Comparison of ENCODE assay signal across 8 mouse cellular contexts in genomic region chr5:66069470-66070144, GRCm38 (mm10).
DNase-seq lines count a peak whose midpoint lies in the region; ATAC-seq and TF ChIP-seq lines count a peak whose summit lies in the region.

No protein-coding gene starts in this region.

- TF ChIP-seq EP300 in ES-Bruce4 (IDR thresholded peaks at IDR 0.05; ENCODE audit: insufficient read depth, low read depth, low read length): no peak

- H3K4me1 ChIP-seq in ES-Bruce4 (ENCODE audit: control insufficient read depth, insufficient read depth, low read length): peaks cover 2% of the 10 kb centered on the region
- H3K4me1 ChIP-seq in intestine, embryonic 16.5 days (ENCODE audit: control insufficient read depth, insufficient read depth, low read length): peaks cover 8% of the 10 kb centered on the region
- H3K4me1 ChIP-seq in neural tube, embryonic 12.5 days: peaks cover 5% of the 10 kb centered on the region; the same call in 1 of the 2 replicates

- peak; percentile 91 for ATAC-seq in intestine, embryonic 16.5 days
- 0 out of 2 replicates have a peak, but pooled peaks have one; percentile 41 for ATAC-seq in neural tube, embryonic 12.5 days (ENCODE audit: low FRiP score, low read depth)

- H3K9ac ChIP-seq in ES-Bruce4 (ENCODE audit: low read depth, poor library complexity, severe bottlenecking): peak overlapping the region; percentile 23
- H3K9ac ChIP-seq in intestine, embryonic 16.5 days (ENCODE audit: low read depth, low read length): peak overlapping the region; percentile 65
- no peak overlapping the region for H3K9ac ChIP-seq in neural tube, embryonic 12.5 days

- peak overlapping the region; percentile 18; the same call in 1 of the 2 replicates for H3K27ac ChIP-seq in ES-Bruce4 (ENCODE audit: insufficient read depth, low read length)
- peak overlapping the region; percentile 62 for H3K27ac ChIP-seq in gastrocnemius, adult 2 months
- H3K27ac ChIP-seq in intestine, embryonic 16.5 days (ENCODE audit: low read length): peak overlapping the region; percentile 82
- H3K27ac ChIP-seq in neural tube, embryonic 12.5 days: no peak overlapping the region

- 4% methylated on average over 27 of the region's 27 CpGs for WGBS in intestine, embryonic 16.5 days
- 5% methylated on average over 27 of the region's 27 CpGs for WGBS in neural tube, embryonic 12.5 days

- H3K27me3 ChIP-seq in ES-Bruce4 (ENCODE audit: control insufficient read depth, insufficient read depth, low read length, poor library complexity, severe bottlenecking): no peaks in the 10 kb centered on the region
- H3K27me3 ChIP-seq in intestine, embryonic 16.5 days (replicated peaks; ENCODE audit: control insufficient read depth, insufficient read depth, low read length): no peaks in the 10 kb centered on the region
- H3K27me3 ChIP-seq in neural tube, embryonic 12.5 days (replicated peaks): no peaks in the 10 kb centered on the region

- peak; percentile 68 to 80 for DNase-seq in adrenal gland, postnatal 36 days
- peak; percentile 59 for DNase-seq in gastrocnemius, adult 2 months
- peak; percentile 68 to 73 for DNase-seq in lung, adult 18-20 months
- DNase-seq in urinary bladder, postnatal 25 days (ENCODE audit: low spot score): peak; percentile 41
- DNase-seq in cerebellum, postnatal 25 days: no peak

- peak overlapping the region; percentile 78 for H3K4me3 ChIP-seq in ES-Bruce4 (ENCODE audit: low read depth, low read length)
- H3K4me3 ChIP-seq in gastrocnemius, adult 2 months: peak overlapping the region; percentile 75
- H3K4me3 ChIP-seq in intestine, embryonic 16.5 days (ENCODE audit: low read length): peak overlapping the region; percentile 51
- H3K4me3 ChIP-seq in neural tube, embryonic 12.5 days: peak overlapping the region; percentile 32

- no peaks in the 10 kb centered on the region for H3K36me3 ChIP-seq in ES-Bruce4 (ENCODE audit: control insufficient read depth, insufficient read depth, low read length, poor library complexity, severe bottlenecking)
- no peaks in the 10 kb centered on the region for H3K36me3 ChIP-seq in intestine, embryonic 16.5 days (ENCODE audit: control insufficient read depth, insufficient read depth, low read length)
- H3K36me3 ChIP-seq in neural tube, embryonic 12.5 days: no peaks in the 10 kb centered on the region

- no peak for TF ChIP-seq CTCF in ES-Bruce4 (IDR thresholded peaks at IDR 0.05; ENCODE audit: low read depth, low read length)
- no peak for TF ChIP-seq CTCF in gastrocnemius, adult 2 months (IDR thresholded peaks at IDR 0.05)

- H3K4me2 ChIP-seq in intestine, embryonic 16.5 days (ENCODE audit: low read depth, low read length): peak overlapping the region; percentile 84
- peak overlapping the region; percentile 62 for H3K4me2 ChIP-seq in neural tube, embryonic 12.5 days (replicated peaks)

- H3K9me3 ChIP-seq in ES-Bruce4 (replicated peaks; ENCODE audit: control insufficient read depth, insufficient read depth, low read length, poor library complexity, severe bottlenecking): no peaks in the 10 kb centered on the region
- no peaks in the 10 kb centered on the region for H3K9me3 ChIP-seq in intestine, embryonic 16.5 days (ENCODE audit: control insufficient read depth, low read length)
- no peaks in the 10 kb centered on the region for H3K9me3 ChIP-seq in neural tube, embryonic 12.5 days

- intact Hi-C loops in gastrocnemius, adult 2 months (cut with DNase I): loop anchor here (10.0 kb wide), 1 partner anchor 105 kb away; no protein-coding TSS in a partner anchor

- TF ChIP-seq POLR2A in ES-Bruce4 (IDR thresholded peaks at IDR 0.05; ENCODE audit: insufficient read depth, low read length): no peak

Comparison
In these comparisons a context has a peak if more than half of its experiments do, and no peak if none do; other contexts are left out.
1. DNase-seq: peak in adrenal gland, postnatal 36 days (2 of 2), gastrocnemius, adult 2 months (single experiment), lung, adult 18-20 months (2 of 2) and urinary bladder, postnatal 25 days (single experiment); none in cerebellum, postnatal 25 days (0 of 2).
2. Peak in every context shown above with its lines, with median percentiles within 50 percentile points of each other: H3K4me3 ChIP-seq.